Mouse (Mus musculus) MEL (cell line): ENCODE data around the gene Ttf2. TPM values are rescaled to one million over a fixed set of nuclear protein-coding genes. Genes with fewer than 3 reads are reported as not detected.

Experiments used
- DNase-seq: peaks from one replicate; pipeline ENCODE4 v3.0.0; 2011; ENCODE audit warnings: low read depth, low spot score
- H3K27ac ChIP-seq: 2 replicates; pipeline ENCODE4 v1.5.1; 2012; ENCODE audit warnings: low read depth, mild to moderate bottlenecking, control low read depth, low read length, moderate library complexity; ENCODE audit not compliant: control insufficient read depth
- H3K27me3 ChIP-seq, 2 experiments: fragments of 150-350 bp in 1 of 2; sonication (generic) in 1 of 2; 2 replicates each; pipeline ENCODE4 v1.6.1; 2012; ENCODE audit warnings: low read length in 2 of 2, mild to moderate bottlenecking in 2 of 2, improper control_type of control experiment in 1 of 2, moderate library complexity in 1 of 2; ENCODE audit not compliant: insufficient read depth in 2 of 2, control insufficient read depth in 1 of 2
- H3K36me3 ChIP-seq, 2 experiments: 2 replicates each; pipeline ENCODE4 v1.6.1; 2012 to 2014; ENCODE audit warnings: low read length in 2 of 2, improper control_type of control experiment in 1 of 2, inconsistent platforms in 1 of 2, mild to moderate bottlenecking in 1 of 2; ENCODE audit not compliant: insufficient read depth in 2 of 2, control insufficient read depth in 1 of 2
- H3K4me1 ChIP-seq, 2 experiments: fragments of 150-350 bp in 1 of 2; sonication (generic) in 1 of 2; 2 replicates each; pipeline ENCODE4 v1.6.1; 2012; ENCODE audit warnings: low read length in 2 of 2, improper control_type of control experiment in 1 of 2, mild to moderate bottlenecking in 1 of 2; ENCODE audit not compliant: insufficient read depth in 2 of 2, control insufficient read depth in 1 of 2
- H3K4me3 ChIP-seq, 2 experiments: fragments of 150-350 bp in 1 of 2; sonication (generic) in 1 of 2; 2 replicates each; pipeline ENCODE4 v1.5.1; 2012; ENCODE audit warnings: low read depth in 2 of 2, low read length in 2 of 2, mild to moderate bottlenecking in 2 of 2, moderate library complexity in 2 of 2, control low read depth in 1 of 2, improper control_type of control experiment in 1 of 2; ENCODE audit not compliant: control insufficient read depth in 1 of 2, insufficient read depth in 1 of 2
- H3K79me2 ChIP-seq: 2 replicates; pipeline ENCODE4 v1.6.1; 2012; ENCODE audit warnings: mild to moderate bottlenecking, low read length, moderate library complexity; ENCODE audit not compliant: control insufficient read depth, poor library complexity, insufficient read depth
- H3K9ac ChIP-seq: 2 replicates; pipeline ENCODE4 v1.6.1; 2012; ENCODE audit warnings: low read depth, mild to moderate bottlenecking, control low read depth, low read length, moderate library complexity; ENCODE audit not compliant: control insufficient read depth, poor library complexity, severe bottlenecking
- H3K9me3 ChIP-seq: fragments of 150-350 bp; sonication (generic); replicated peaks from 2 replicates; pipeline ENCODE4 v1.6.1; 2012; ENCODE audit warnings: mild to moderate bottlenecking, low read length, improper control_type of control experiment, moderate library complexity; ENCODE audit not compliant: insufficient read depth
- CHD2 ChIP-seq: IDR thresholded peaks from 2 replicates; pipeline ENCODE4 v1.6.1; 2011; ENCODE audit warnings: low read length, improper control_type of control experiment
- CTCF ChIP-seq, 3 experiments: IDR thresholded peaks in 2 of 3; conservative IDR thresholded peaks in 1 of 3; 2 replicates each; pipeline ENCODE4 v1.5.1; 2011 to 2012; ENCODE audit warnings: low read length in 3 of 3, low read depth in 2 of 3, mild to moderate bottlenecking in 2 of 3, improper control_type of control experiment in 1 of 3, inconsistent platforms in 1 of 3, mixed read lengths in 1 of 3, moderate library complexity in 1 of 3; ENCODE audit not compliant: control insufficient read depth in 1 of 3, insufficient read depth in 1 of 3, poor library complexity in 1 of 3, severe bottlenecking in 1 of 3
- E2F4 ChIP-seq: IDR thresholded peaks from 2 replicates; pipeline ENCODE4 v1.6.1; 2011; ENCODE audit warnings: low read depth, low read length, improper control_type of control experiment, borderline replicate concordance
- ELF1 ChIP-seq: IDR thresholded peaks from 2 replicates; pipeline ENCODE4 v1.6.1; 2014; ENCODE audit warnings: low read depth, mild to moderate bottlenecking, inconsistent platforms, low read length, improper control_type of control experiment, moderate library complexity
- ETS1 ChIP-seq: IDR thresholded peaks from 2 replicates; pipeline ENCODE4 v1.6.1; 2012; ENCODE audit warnings: low read depth, mild to moderate bottlenecking, inconsistent platforms, low read length, improper control_type of control experiment, moderate library complexity
- KAT2A ChIP-seq: conservative IDR thresholded peaks from 2 replicates; pipeline ENCODE4 v1.6.1; 2012; ENCODE audit warnings: low read depth, low read length, improper control_type of control experiment, inconsistent platforms
- MAFK ChIP-seq: IDR thresholded peaks from 2 replicates; pipeline ENCODE4 v1.6.1; 2011; ENCODE audit warnings: low read depth, mild to moderate bottlenecking, low read length, improper control_type of control experiment, borderline replicate concordance
- MAX ChIP-seq: IDR thresholded peaks from 2 replicates; pipeline ENCODE4 v1.6.1; 2011; ENCODE audit warnings: low read length, improper control_type of control experiment
- MAZ ChIP-seq: IDR thresholded peaks from 2 replicates; pipeline ENCODE4 v1.6.1; 2012; ENCODE audit warnings: low read depth, mild to moderate bottlenecking, inconsistent platforms, low read length, improper control_type of control experiment
- MXI1 ChIP-seq: IDR thresholded peaks from 2 replicates; pipeline ENCODE4 v1.6.1; 2011; ENCODE audit warnings: mild to moderate bottlenecking, low read depth, low read length, improper control_type of control experiment
- MYB ChIP-seq: IDR thresholded peaks from 2 replicates; pipeline ENCODE4 v1.6.1; 2011; ENCODE audit warnings: mild to moderate bottlenecking, low read depth, low read length, improper control_type of control experiment
- MYC ChIP-seq: IDR thresholded peaks from 2 replicates; pipeline ENCODE4 v1.6.1; 2011; ENCODE audit warnings: low read depth, mild to moderate bottlenecking, low read length, improper control_type of control experiment, moderate library complexity
- NELFE ChIP-seq: IDR thresholded peaks from 2 replicates; pipeline ENCODE4 v1.6.1; 2011; ENCODE audit warnings: low read depth, low read length, improper control_type of control experiment
- NRF1 ChIP-seq: IDR thresholded peaks from 2 replicates; pipeline ENCODE4 v1.6.1; 2014; ENCODE audit warnings: low read depth, mild to moderate bottlenecking, inconsistent platforms, low read length, improper control_type of control experiment, moderate library complexity; ENCODE audit not compliant: poor library complexity, insufficient read depth, severe bottlenecking
- POLR2AphosphoS5 ChIP-seq: IDR thresholded peaks from 2 replicates; pipeline ENCODE4 v1.6.1; 2012; ENCODE audit warnings: low read depth, borderline replicate concordance, mild to moderate bottlenecking, inconsistent platforms, low read length, moderate library complexity, mixed read lengths
- RCOR1 ChIP-seq: IDR thresholded peaks from 2 replicates; pipeline ENCODE4 v1.6.1; 2012; ENCODE audit warnings: low read depth, mild to moderate bottlenecking, inconsistent platforms, low read length, improper control_type of control experiment
- SIN3A ChIP-seq: IDR thresholded peaks from 2 replicates; pipeline ENCODE4 v1.6.1; 2012; ENCODE audit warnings: low read length, improper control_type of control experiment, inconsistent platforms
- TAL1 ChIP-seq: IDR thresholded peaks from 2 replicates; pipeline ENCODE4 v1.6.1; 2012; ENCODE audit warnings: mild to moderate bottlenecking, inconsistent platforms, low read length, moderate library complexity, mixed read lengths
- TCF12 ChIP-seq: IDR thresholded peaks from 2 replicates; pipeline ENCODE4 v1.6.1; 2014; ENCODE audit warnings: low read depth, mild to moderate bottlenecking, inconsistent platforms, low read length, improper control_type of control experiment, moderate library complexity
- UBTF ChIP-seq: IDR thresholded peaks from 2 replicates; pipeline ENCODE4 v1.6.1; 2012; ENCODE audit warnings: low read depth, mild to moderate bottlenecking, inconsistent platforms, low read length, improper control_type of control experiment, moderate library complexity, borderline replicate concordance; ENCODE audit not compliant: insufficient read depth
- polyA plus RNA-seq, 2 experiments: library from polyadenylated mRNA; stranded (reverse) in 1 of 2; unstranded in 1 of 2; fragments of >175 nt in 1 of 2; fragments of >200 nt in 1 of 2; gene quantifications; 2 replicates each; pipeline versions ENCODE4 v1.2.1 to v1.2.4; 2012; ENCODE audit warnings: low replicate concordance in 2 of 2, low read depth in 1 of 2; ENCODE audit not compliant: insufficient read length in 2 of 2, insufficient read depth in 1 of 2, missing spikeins in 1 of 2
- total RNA-seq: library from RNA; depleted of rRNA; stranded (reverse); fragments of 300-350 nt; gene quantifications from 2 replicates; pipeline ENCODE4 v1.2.3, GENCODE M21; 2012

Ttf2 gene
- total and polyA plus RNA-seq, 3 experiments, result 27.7 to 34.4 TPM; not detected in 1

- no peak overlapping the region for H3K27ac ChIP-seq
- TF ChIP-seq UBTF (no peak), MAX (no peak), MYB (no peak)
- TF ChIP-seq, all 39 proteins: peak for 0
- Histone ChIP-seq H3K27me3 (no peaks in the 10 kb centered on the region; a peak in 1 of 4 replicates), H3K4me3 (no peak overlapping the region), H3K79me2 (no peaks in the 10 kb centered on the region), H3K9ac (no peak overlapping the region), H3K4me1 (peaks cover 0 to 4% of the 10 kb centered on the region in 2 experiments; a peak in 1 of 4 replicates), H3K9me3 (no peaks in the 10 kb centered on the region), H3K36me3 (no peaks in the 10 kb centered on the region)
- DNase-seq, result no peak
Observed at GRCm38 (mm10) chr3:101015254-101015653, 45.8 kb upstream of the Ttf2 start.

- H3K36me3 ChIP-seq, result no peaks in the 10 kb centered on the region
Observed at GRCm38 (mm10) chr3:101013536-101013935, 44.1 kb upstream of the Ttf2 start.

GRCm38 (mm10) chr3:101013005-101013404, 43.5 kb upstream of the Ttf2 start:
- TF ChIP-seq UBTF, result no peak
- TF ChIP-seq NELFE, result no peak
- no peak for TF ChIP-seq RCOR1
- no peak for TF ChIP-seq CTCF (IDR thresholded peaks at IDR 0.05 in 2 of 3, conservative IDR thresholded peaks at IDR 0.05 in 1 of 3; ENCODE audit: control insufficient read depth in 1 of 3, insufficient read depth in 1 of 3, low read depth in 2 of 3, low read length in 3 of 3, poor library complexity in 1 of 3, severe bottlenecking in 1 of 3)
- TF ChIP-seq TAL1, result no peak
- TF ChIP-seq POLR2AphosphoS5, result no peak
- no peak for TF ChIP-seq TCF12
- no peak for TF ChIP-seq ELF1
- no peak for TF ChIP-seq MAZ
- no peak for TF ChIP-seq MYC
- TF ChIP-seq, all 39 proteins: peak for 0
- Histone ChIP-seq H3K4me1 (peaks cover 0 to 5% of the 10 kb centered on the region in 2 experiments; a peak in 1 of 4 replicates), H3K27ac (no peak overlapping the region), H3K9ac (no peak overlapping the region), H3K9me3 (no peaks in the 10 kb centered on the region), H3K27me3 (no peaks in the 10 kb centered on the region), H3K36me3 (no peaks in the 10 kb centered on the region), H3K79me2 (no peaks in the 10 kb centered on the region), H3K4me3 (no peak overlapping the region)
- no peak for DNase-seq

More at GRCm38 (mm10) chr3:101013536-101013935, 44.1 kb upstream of the Ttf2 start:
- TF ChIP-seq TCF12, result no peak
- TF ChIP-seq CHD2, result no peak
- TF ChIP-seq TAL1, result no peak
- no peak for TF ChIP-seq ETS1
- TF ChIP-seq KAT2A, result no peak
- TF ChIP-seq E2F4, result no peak
- TF ChIP-seq MYC, result no peak
- no peak for TF ChIP-seq CTCF (IDR thresholded peaks at IDR 0.05 in 2 of 3, conservative IDR thresholded peaks at IDR 0.05 in 1 of 3; ENCODE audit: control insufficient read depth in 1 of 3, insufficient read depth in 1 of 3, low read depth in 2 of 3, low read length in 3 of 3, poor library complexity in 1 of 3, severe bottlenecking in 1 of 3)
- TF ChIP-seq MAFK, result no peak
- no peak for TF ChIP-seq NRF1
- TF ChIP-seq MXI1, result no peak
- TF ChIP-seq SIN3A, result no peak
- Histone ChIP-seq H3K79me2 (no peaks in the 10 kb centered on the region), H3K9ac (no peak overlapping the region), H3K4me3 (no peak overlapping the region), H3K4me1 (peaks cover 0 to 5% of the 10 kb centered on the region in 2 experiments; a peak in 1 of 4 replicates), H3K27ac (no peak overlapping the region), H3K27me3 (no peaks in the 10 kb centered on the region; a peak in 1 of 4 replicates), H3K9me3 (no peaks in the 10 kb centered on the region)
- DNase-seq, result no peak
